Mouse (Mus musculus): ENCODE data around the gene Ogdh. TPM values are rescaled to one million over a fixed set of nuclear protein-coding genes. Genes with fewer than 3 reads are reported as not detected.
A peak's percentile ranks its signal among the peaks of the same experiment; 100 is the strongest.

Ogdh gene
- polyA plus RNA-seq, 1 experiment from 2014 or later = 70.2 TPM

DNA sequence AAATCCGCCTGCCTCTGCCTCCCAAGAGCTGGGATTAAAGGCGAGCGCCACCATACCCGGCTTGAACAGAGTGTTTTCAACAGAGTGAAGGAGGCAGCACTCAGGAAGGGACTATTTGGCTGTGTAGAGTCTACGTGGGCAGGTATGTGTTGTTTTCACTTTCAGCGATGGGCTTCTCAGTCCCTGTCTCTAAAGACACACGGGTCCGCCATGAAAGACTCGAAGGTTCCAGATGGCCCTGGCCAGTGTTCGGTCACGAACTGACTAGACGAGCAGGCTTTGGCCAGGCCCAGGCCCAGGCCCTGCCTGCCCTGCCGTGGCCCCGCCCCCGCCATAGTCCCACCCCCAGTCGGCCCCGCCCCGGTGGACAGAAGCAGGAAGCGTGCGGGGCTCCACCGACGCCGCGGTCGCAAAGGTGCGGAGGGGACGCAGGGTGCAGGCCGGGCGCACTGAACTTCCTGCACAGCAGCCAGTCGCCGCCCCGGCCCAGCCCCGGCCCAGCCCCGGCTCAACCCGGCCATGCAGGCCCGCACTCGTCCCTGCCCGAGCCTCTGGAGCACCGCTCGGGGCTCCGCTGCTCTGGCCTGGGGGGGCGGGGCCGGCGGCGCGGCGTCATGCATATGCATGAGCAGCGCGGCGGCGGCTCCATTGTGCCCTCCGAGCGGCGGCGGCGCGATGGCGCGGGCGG, 97.4 kb downstream of the Ogdh start, which contains the start of gene Zmiz2:
Gene Zmiz2 (plus strand): TSS at position 349 of the 688 bp plus-strand sequence.
- H3K4me2 ChIP-seq (replicated peaks; ENCODE audit: low read depth, low read length) = peak within 1 kb of the TSS; percentile 67
- H3K27ac ChIP-seq (ENCODE audit: low read depth, low read length) = peak within 1 kb of the TSS; percentile 96
- H3K36me3 ChIP-seq (ENCODE audit: control insufficient read depth, insufficient read depth, low read length) = peaks cover 3% of the 10 kb centered on the region; the same call in 1 of the 2 replicates
- H3K4me3 ChIP-seq (ENCODE audit: low read depth, low read length) = peak within 1 kb of the TSS; percentile 94
- no peaks in the 10 kb centered on the region for H3K27me3 ChIP-seq (ENCODE audit: control insufficient read depth, insufficient read depth, low read length)
- H3K4me1 ChIP-seq (replicated peaks; ENCODE audit: control insufficient read depth, insufficient read depth, low read length) = peaks cover 12% of the 10 kb centered on the region; the same call in 1 of the 2 replicates
- peak within 1 kb of the TSS; percentile 99 for H3K9ac ChIP-seq (ENCODE audit: low read depth, low read length)
- ATAC-seq (ENCODE audit: low FRiP score) (peak; percentile 99), DNase-seq (ENCODE audit: low spot score) (peak; percentile 95)
- WGBS = 10% methylated on average over 34 of the region's 60 CpGs
- H3K9me3 ChIP-seq (ENCODE audit: control insufficient read depth, low read length) = no peaks in the 10 kb centered on the region

DNA sequence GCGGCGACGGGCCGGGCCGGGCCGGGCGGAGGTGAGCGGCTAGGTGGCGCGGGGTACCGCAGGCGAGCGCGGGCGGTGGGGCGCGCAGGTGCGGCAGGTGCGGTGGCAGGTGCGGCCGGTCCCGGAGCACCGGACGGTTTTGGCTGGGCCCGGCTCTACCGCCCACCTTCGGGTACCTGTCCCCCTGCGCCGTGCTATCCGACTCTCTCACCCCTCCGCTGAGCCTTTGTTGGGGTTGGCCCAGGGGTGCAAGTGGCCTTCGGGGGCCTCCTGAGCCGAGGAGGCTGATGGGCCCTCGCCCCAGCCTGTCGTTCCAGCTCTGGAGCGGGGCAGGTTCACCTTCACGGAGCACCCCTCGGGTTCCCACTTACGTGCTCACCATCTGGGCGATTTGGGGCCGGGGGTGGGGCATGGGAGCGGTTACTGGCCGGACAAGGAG, 98.1 kb downstream of the Ogdh start:
- Histone ChIP-seq H3K9me3 (ENCODE audit: control insufficient read depth, low read length) (no peaks in the 10 kb centered on the region), H3K4me2 (replicated peaks; ENCODE audit: low read depth, low read length) (peak overlapping the region; percentile 67), H3K9ac (ENCODE audit: low read depth, low read length) (peak overlapping the region; percentile 99), H3K36me3 (ENCODE audit: control insufficient read depth, insufficient read depth, low read length) (peaks cover 3% of the 10 kb centered on the region; the same call in 1 of the 2 replicates), H3K27me3 (ENCODE audit: control insufficient read depth, insufficient read depth, low read length) (no peaks in the 10 kb centered on the region), H3K4me3 (ENCODE audit: low read depth, low read length) (peak overlapping the region; percentile 94), H3K4me1 (replicated peaks; ENCODE audit: control insufficient read depth, insufficient read depth, low read length) (peaks cover 12% of the 10 kb centered on the region; the same call in 1 of the 2 replicates), H3K27ac (ENCODE audit: low read depth, low read length) (peak overlapping the region; percentile 96; the same call in 1 of the 2 replicates)
- WGBS = under 1% methylated on average over 20 of the region's 43 CpGs
- peak; percentile 56 for DNase-seq (ENCODE audit: low spot score)
- ATAC-seq (ENCODE audit: low FRiP score) = peak; percentile 33

DNA sequence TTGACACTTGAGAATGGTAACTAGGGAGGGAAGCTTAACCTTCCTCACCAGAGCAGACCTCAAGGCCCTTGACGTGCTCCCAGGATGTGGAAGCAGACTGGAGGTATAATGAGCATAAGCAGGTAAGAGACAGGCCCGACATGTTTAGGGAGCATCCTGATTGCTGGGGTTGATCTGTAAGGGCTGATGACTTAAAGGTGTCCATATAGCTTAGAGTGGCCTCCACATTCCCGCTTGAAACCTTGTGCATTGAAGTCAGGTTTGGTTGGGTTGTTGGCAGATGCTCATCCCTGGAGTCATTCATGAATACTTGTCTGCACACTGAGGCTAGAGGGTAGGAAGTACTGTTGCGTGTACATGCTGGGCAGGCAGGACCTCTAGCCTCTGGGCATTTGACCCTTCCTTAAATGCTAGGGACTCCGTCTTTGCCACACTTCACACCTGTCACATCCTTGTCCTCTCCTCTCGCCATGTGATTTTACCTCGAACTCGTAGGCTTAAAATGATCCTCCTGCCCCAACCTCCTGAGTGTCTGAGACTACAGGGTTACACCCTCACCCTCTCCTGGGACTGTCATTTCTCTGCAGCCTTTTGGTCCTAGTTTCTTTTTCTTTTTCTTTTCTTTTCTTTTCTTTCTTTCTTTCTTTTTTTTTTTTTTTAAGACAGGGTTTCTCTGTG, 99.1 kb downstream of the Ogdh start:
- H3K9ac ChIP-seq (ENCODE audit: low read depth, low read length) = peak overlapping the region; percentile 99
- 84% methylated on average over 8 of the region's 8 CpGs for WGBS
- H3K4me2 ChIP-seq (replicated peaks; ENCODE audit: low read depth, low read length) = peak overlapping the region; percentile 67
- no peak overlapping the region for H3K27ac ChIP-seq (ENCODE audit: low read depth, low read length)
- H3K27me3 ChIP-seq (ENCODE audit: control insufficient read depth, insufficient read depth, low read length) = no peaks in the 10 kb centered on the region
- H3K4me1 ChIP-seq (replicated peaks; ENCODE audit: control insufficient read depth, insufficient read depth, low read length) = peaks cover 14% of the 10 kb centered on the region; the same call in 1 of the 2 replicates
- H3K4me3 ChIP-seq (ENCODE audit: low read depth, low read length) = peak overlapping the region; percentile 94
- ATAC-seq (ENCODE audit: low FRiP score) = no peak
- H3K36me3 ChIP-seq (ENCODE audit: control insufficient read depth, insufficient read depth, low read length) = peaks cover 3% of the 10 kb centered on the region; the same call in 1 of the 2 replicates
- DNase-seq (ENCODE audit: low spot score) = no peak
- no peaks in the 10 kb centered on the region for H3K9me3 ChIP-seq (ENCODE audit: control insufficient read depth, low read length)

DNA sequence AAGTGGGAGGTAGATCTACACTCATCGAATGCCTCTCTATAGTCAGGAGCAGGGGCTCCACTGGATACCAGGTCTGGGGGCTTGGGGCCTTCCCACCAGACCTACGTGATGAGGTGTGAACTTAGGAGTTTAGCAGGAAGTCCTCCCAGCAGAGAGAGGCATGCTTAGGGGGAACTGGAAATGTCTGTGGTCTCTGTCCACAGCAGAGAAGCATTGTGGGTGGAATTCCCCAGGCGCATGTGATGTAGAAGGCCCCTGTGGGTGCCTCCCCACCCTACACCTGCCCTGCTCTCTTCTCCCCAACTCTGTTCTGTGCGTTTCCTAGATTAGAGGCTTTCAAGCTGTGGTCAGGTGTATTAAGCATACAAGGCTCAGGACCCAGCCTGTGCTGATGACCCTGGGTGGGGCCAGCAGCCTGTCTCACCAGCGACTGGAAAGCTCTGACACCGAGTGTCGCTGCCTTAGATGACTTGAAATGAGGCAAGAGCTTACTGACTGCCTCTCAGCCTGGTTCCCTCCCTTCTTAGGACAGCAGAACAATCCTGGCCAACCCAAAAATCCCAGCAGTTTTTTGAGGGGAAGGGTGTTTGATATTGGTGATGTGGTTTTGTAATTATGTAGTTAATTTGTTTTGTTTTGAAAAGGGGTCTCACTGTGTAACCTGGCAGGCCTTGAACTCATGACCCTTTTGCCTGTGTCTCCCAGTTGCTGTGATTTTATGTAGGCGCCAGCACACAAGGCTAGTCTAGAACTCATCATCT, 100.3 kb downstream of the Ogdh start:
- H3K4me2 ChIP-seq (replicated peaks; ENCODE audit: low read depth, low read length) = no peak overlapping the region
- H3K9me3 ChIP-seq (ENCODE audit: control insufficient read depth, low read length) = no peaks in the 10 kb centered on the region
- no peak overlapping the region for H3K4me3 ChIP-seq (ENCODE audit: low read depth, low read length)
- H3K27ac ChIP-seq (ENCODE audit: low read depth, low read length) = no peak overlapping the region
- peaks cover 6% of the 10 kb centered on the region; the same call in 1 of the 2 replicates for H3K36me3 ChIP-seq (ENCODE audit: control insufficient read depth, insufficient read depth, low read length)
- no peak overlapping the region for H3K9ac ChIP-seq (ENCODE audit: low read depth, low read length)
- DNase-seq (ENCODE audit: low spot score) = no peak
- H3K27me3 ChIP-seq (ENCODE audit: control insufficient read depth, insufficient read depth, low read length) = no peaks in the 10 kb centered on the region
- ATAC-seq (ENCODE audit: low FRiP score) = no peak
- 90% methylated on average over 8 of the region's 8 CpGs for WGBS
- H3K4me1 ChIP-seq (replicated peaks; ENCODE audit: control insufficient read depth, insufficient read depth, low read length) = peaks cover 14% of the 10 kb centered on the region; the same call in 1 of the 2 replicates

DNA sequence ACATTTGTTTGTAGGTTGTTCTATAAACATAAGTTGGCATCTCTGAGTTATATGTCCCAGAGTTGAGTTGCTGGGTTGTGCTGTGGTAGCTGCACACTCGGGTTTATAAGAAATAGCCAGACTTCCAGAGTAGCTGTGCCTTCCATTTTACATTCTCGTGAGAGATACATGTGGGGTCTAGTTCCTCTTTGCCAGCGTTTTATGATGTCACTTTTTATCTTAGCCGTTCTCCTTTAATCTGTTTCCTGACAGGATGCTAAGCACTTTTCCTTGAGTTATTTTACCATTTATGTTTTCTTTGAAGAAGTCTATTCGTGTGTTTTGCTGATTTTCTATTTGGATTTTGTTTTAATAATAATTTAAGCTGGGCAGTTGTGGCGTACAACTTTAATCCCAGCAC, 101.4 kb downstream of the Ogdh start:
- Histone ChIP-seq H3K9me3 (ENCODE audit: control insufficient read depth, low read length) (no peaks in the 10 kb centered on the region), H3K4me3 (ENCODE audit: low read depth, low read length) (no peak overlapping the region), H3K36me3 (ENCODE audit: control insufficient read depth, insufficient read depth, low read length) (peaks cover 9% of the 10 kb centered on the region), H3K4me2 (replicated peaks; ENCODE audit: low read depth, low read length) (no peak overlapping the region), H3K27me3 (ENCODE audit: control insufficient read depth, insufficient read depth, low read length) (no peaks in the 10 kb centered on the region), H3K4me1 (replicated peaks; ENCODE audit: control insufficient read depth, insufficient read depth, low read length) (peaks cover 14% of the 10 kb centered on the region; the same call in 1 of the 2 replicates), H3K27ac (ENCODE audit: low read depth, low read length) (no peak overlapping the region), H3K9ac (ENCODE audit: low read depth, low read length) (no peak overlapping the region)
- WGBS = 91% methylated on average over 6 of the region's 6 CpGs
- no peak for ATAC-seq (ENCODE audit: low FRiP score)
- DNase-seq (ENCODE audit: low spot score) = no peak

DNA sequence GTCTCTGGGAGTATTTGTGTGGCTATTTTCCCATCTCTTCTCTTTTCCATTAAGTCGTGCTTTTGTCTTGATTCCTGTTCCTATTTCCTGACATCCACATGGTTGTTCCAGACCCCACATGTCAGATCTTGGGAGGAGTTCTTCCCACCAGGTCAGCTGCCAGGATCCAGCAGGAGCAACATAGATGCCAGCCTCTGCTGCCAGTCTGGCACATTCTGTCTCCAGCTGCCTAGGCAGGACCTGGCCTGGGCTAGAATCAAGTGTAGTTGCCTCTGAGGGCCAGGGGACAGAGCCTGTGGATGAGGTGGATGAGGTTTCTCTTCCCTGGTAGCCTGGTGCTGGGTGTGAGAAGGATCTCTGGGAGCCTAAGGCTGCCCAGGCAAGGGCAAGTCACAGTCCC, 102.4 kb downstream of the Ogdh start:
- Histone ChIP-seq H3K36me3 (ENCODE audit: control insufficient read depth, insufficient read depth, low read length) (peaks cover 15% of the 10 kb centered on the region), H3K4me2 (replicated peaks; ENCODE audit: low read depth, low read length) (no peak overlapping the region), H3K4me3 (ENCODE audit: low read depth, low read length) (no peak overlapping the region), H3K9me3 (ENCODE audit: control insufficient read depth, low read length) (no peaks in the 10 kb centered on the region), H3K4me1 (replicated peaks; ENCODE audit: control insufficient read depth, insufficient read depth, low read length) (peaks cover 14% of the 10 kb centered on the region; the same call in 1 of the 2 replicates), H3K27ac (ENCODE audit: low read depth, low read length) (no peak overlapping the region), H3K9ac (ENCODE audit: low read depth, low read length) (no peak overlapping the region), H3K27me3 (ENCODE audit: control insufficient read depth, insufficient read depth, low read length) (no peaks in the 10 kb centered on the region)
- whole genome bisulfite sequencing = 77% methylated on average over 1 of the region's 1 CpGs
- DNase-seq (ENCODE audit: low spot score) = no peak
- no peak for ATAC-seq (ENCODE audit: low FRiP score)

DNA sequence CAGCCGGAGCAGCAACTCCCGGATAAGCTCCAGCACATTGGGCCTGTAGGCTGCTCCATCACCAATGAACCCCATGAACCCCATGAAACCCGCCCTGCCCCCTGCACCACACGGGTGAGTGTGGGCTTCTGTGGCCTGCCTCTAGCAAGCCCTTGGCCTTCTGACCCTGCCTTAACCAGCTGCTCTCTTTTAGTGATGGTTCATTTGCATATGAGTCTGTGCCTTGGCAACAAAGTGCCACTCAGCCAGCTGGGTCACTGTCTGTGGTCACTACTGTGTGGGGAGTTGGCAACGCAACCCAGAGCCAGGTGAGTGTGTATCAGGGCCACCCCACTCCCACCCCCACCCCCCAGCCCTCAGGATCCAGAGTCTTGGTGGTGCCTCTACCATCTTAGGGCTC, 104.1 kb downstream of the Ogdh start:
- Histone ChIP-seq H3K4me1 (replicated peaks; ENCODE audit: control insufficient read depth, insufficient read depth, low read length) (peaks cover 8% of the 10 kb centered on the region; the same call in 1 of the 2 replicates), H3K27ac (ENCODE audit: low read depth, low read length) (no peak overlapping the region), H3K27me3 (ENCODE audit: control insufficient read depth, insufficient read depth, low read length) (no peaks in the 10 kb centered on the region), H3K9ac (ENCODE audit: low read depth, low read length) (no peak overlapping the region), H3K36me3 (ENCODE audit: control insufficient read depth, insufficient read depth, low read length) (peaks cover 23% of the 10 kb centered on the region), H3K4me2 (replicated peaks; ENCODE audit: low read depth, low read length) (no peak overlapping the region), H3K9me3 (ENCODE audit: control insufficient read depth, low read length) (no peaks in the 10 kb centered on the region), H3K4me3 (ENCODE audit: low read depth, low read length) (no peak overlapping the region)
- 87% methylated on average over 5 of the region's 5 CpGs for WGBS
- ATAC-seq (ENCODE audit: low FRiP score) (peak; percentile 41; the same call in 1 of the 2 replicates), DNase-seq (ENCODE audit: low spot score) (no peak)

DNA sequence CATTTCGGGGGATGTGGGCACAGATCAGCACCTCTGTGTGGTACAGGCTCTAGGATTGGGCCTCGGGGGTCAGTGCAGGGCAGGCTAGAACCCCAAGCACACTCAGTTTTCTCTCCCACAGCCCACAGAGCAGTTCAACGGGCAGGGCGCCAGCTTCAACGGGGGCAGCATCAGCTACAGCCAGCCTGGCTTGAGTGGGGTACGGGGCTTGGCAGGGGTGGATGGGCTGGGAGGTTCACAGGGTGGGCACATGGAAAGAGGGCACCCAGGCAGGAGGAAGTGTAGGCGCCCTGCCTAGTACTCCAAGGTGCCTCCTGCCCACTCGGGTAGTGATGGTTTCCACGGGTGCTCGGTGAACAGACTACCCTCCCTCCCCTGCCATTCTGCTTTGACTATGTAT, 106.7 kb downstream of the Ogdh start:
- 0 out of 2 replicates have a peak, but pooled peaks cover 2% of the 10 kb centered on the region for H3K4me1 ChIP-seq (replicated peaks; ENCODE audit: control insufficient read depth, insufficient read depth, low read length)
- no peaks in the 10 kb centered on the region for H3K9me3 ChIP-seq (ENCODE audit: control insufficient read depth, low read length)
- H3K36me3 ChIP-seq (ENCODE audit: control insufficient read depth, insufficient read depth, low read length) = peaks cover 31% of the 10 kb centered on the region

More for the DNA sequence above, 106.7 kb downstream of the Ogdh start:
- DNase-seq (ENCODE audit: low spot score) (no peak), ATAC-seq (ENCODE audit: low FRiP score) (no peak)
- WGBS = 93% methylated on average over 10 of the region's 10 CpGs
- Histone ChIP-seq H3K4me3 (ENCODE audit: low read depth, low read length) (no peak overlapping the region), H3K27me3 (ENCODE audit: control insufficient read depth, insufficient read depth, low read length) (no peaks in the 10 kb centered on the region), H3K9ac (ENCODE audit: low read depth, low read length) (no peak overlapping the region), H3K4me2 (replicated peaks; ENCODE audit: low read depth, low read length) (no peak overlapping the region), H3K27ac (ENCODE audit: low read depth, low read length) (no peak overlapping the region)
